Mouse (Mus musculus): ENCODE results near the gene Vpreb2. TPM values are rescaled to one million over a fixed set of nuclear protein-coding genes. Genes with fewer than 3 reads are reported as not detected.

Vpreb2 gene
- polyA plus RNA-seq (2012; rRNA removed) = not detected in 2 replicates

GRCm38 (mm10) chr16:17980128-17980527, at the start of gene Vpreb2:
Gene Vpreb2 (plus strand): TSS chr16:17980428.
- H3K4me1 ChIP-seq (ENCODE audit: control insufficient read depth, insufficient read depth, low read length) = no peaks in the 10 kb centered on the region
- no peak within 1 kb of the TSS for H3K4me3 ChIP-seq (ENCODE audit: insufficient read depth, low read length)
- H3K27ac ChIP-seq (ENCODE audit: insufficient read depth, low read length) = no peak within 1 kb of the TSS
- TF ChIP-seq CTCF (IDR thresholded peaks at IDR 0.05; ENCODE audit: extremely low read depth, insufficient read depth, low read length) (no peak), POLR2A (IDR thresholded peaks at IDR 0.05; ENCODE audit: extremely low read depth, insufficient read depth, low read length) (no peak)

DNA sequence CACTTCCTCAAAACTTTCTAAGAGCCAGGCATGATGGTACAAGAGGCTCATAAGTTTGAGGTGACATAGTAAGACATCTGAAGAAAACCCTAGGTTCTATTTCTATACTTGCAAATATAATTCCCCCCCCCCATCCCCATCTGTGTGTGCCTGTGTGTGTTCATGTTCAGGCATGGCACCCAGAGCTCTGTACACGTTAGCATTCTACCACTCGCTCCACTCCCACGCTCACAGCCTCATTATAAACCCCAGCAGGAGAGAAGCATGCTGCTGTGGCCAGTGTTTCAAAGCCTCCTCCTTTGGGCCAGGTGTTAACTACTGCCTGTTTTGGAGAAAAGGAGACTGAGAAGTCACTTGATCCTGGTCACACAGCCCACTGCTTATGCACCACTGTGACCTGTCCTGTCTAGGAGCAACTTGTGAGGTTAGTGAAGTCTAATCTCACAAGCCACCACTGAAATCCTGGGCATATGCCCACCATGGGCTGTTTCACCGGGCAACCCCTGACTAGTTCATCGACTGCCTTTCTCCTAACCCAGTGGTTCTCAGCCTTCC, 48.2 kb upstream of the Vpreb2 start:
- H3K27ac ChIP-seq (ENCODE audit: insufficient read depth, low read length) = no peak overlapping the region
- H3K4me1 ChIP-seq (ENCODE audit: control insufficient read depth, insufficient read depth, low read length) = peaks cover under 1% of the 10 kb centered on the region; the same call in 1 of the 2 replicates
- no peak overlapping the region for H3K4me3 ChIP-seq (ENCODE audit: insufficient read depth, low read length)
- TF ChIP-seq CTCF (IDR thresholded peaks at IDR 0.05; ENCODE audit: extremely low read depth, insufficient read depth, low read length) = no peak
- no peak for TF ChIP-seq POLR2A (IDR thresholded peaks at IDR 0.05; ENCODE audit: extremely low read depth, insufficient read depth, low read length)

- TF ChIP-seq POLR2A (IDR thresholded peaks at IDR 0.05; ENCODE audit: extremely low read depth, insufficient read depth, low read length) (no peak), CTCF (IDR thresholded peaks at IDR 0.05; ENCODE audit: extremely low read depth, insufficient read depth, low read length) (no peak)
- no peak overlapping the region for H3K4me3 ChIP-seq (ENCODE audit: insufficient read depth, low read length)
- no peaks in the 10 kb centered on the region for H3K4me1 ChIP-seq (ENCODE audit: control insufficient read depth, insufficient read depth, low read length)
- no peak overlapping the region for H3K27ac ChIP-seq (ENCODE audit: insufficient read depth, low read length)
Observed at GRCm38 (mm10) chr16:17933594-17934444, 46.4 kb upstream of the Vpreb2 start.

- H3K4me1 ChIP-seq (ENCODE audit: control insufficient read depth, insufficient read depth, low read length) = no peaks in the 10 kb centered on the region
- H3K4me3 ChIP-seq (ENCODE audit: insufficient read depth, low read length) = no peak overlapping the region
- H3K27ac ChIP-seq (ENCODE audit: insufficient read depth, low read length) = no peak overlapping the region
- no peak for TF ChIP-seq CTCF (IDR thresholded peaks at IDR 0.05; ENCODE audit: extremely low read depth, insufficient read depth, low read length)
- TF ChIP-seq POLR2A (IDR thresholded peaks at IDR 0.05; ENCODE audit: extremely low read depth, insufficient read depth, low read length) = no peak
Observed at GRCm38 (mm10) chr16:17934445-17934910, 45.8 kb upstream of the Vpreb2 start.

GRCm38 (mm10) chr16:17936776-17937175, 43.5 kb upstream of the Vpreb2 start:
- no peaks in the 10 kb centered on the region for H3K4me1 ChIP-seq (ENCODE audit: control insufficient read depth, insufficient read depth, low read length)
- no peak overlapping the region for H3K27ac ChIP-seq (ENCODE audit: insufficient read depth, low read length)
- H3K4me3 ChIP-seq (ENCODE audit: insufficient read depth, low read length) = no peak overlapping the region
- TF ChIP-seq POLR2A (IDR thresholded peaks at IDR 0.05; ENCODE audit: extremely low read depth, insufficient read depth, low read length) (no peak), CTCF (IDR thresholded peaks at IDR 0.05; ENCODE audit: extremely low read depth, insufficient read depth, low read length) (no peak)

GRCm38 (mm10) chr16:17938187-17938586, 42.0 kb upstream of the Vpreb2 start:
- H3K27ac ChIP-seq (ENCODE audit: insufficient read depth, low read length) = no peak overlapping the region
- TF ChIP-seq POLR2A (IDR thresholded peaks at IDR 0.05; ENCODE audit: extremely low read depth, insufficient read depth, low read length) = no peak
- no peak overlapping the region for H3K4me3 ChIP-seq (ENCODE audit: insufficient read depth, low read length)
- H3K4me1 ChIP-seq (ENCODE audit: control insufficient read depth, insufficient read depth, low read length) = no peaks in the 10 kb centered on the region

- H3K4me1 ChIP-seq (ENCODE audit: control insufficient read depth, insufficient read depth, low read length) = no peaks in the 10 kb centered on the region
- H3K27ac ChIP-seq (ENCODE audit: insufficient read depth, low read length) = no peak overlapping the region
- TF ChIP-seq POLR2A (IDR thresholded peaks at IDR 0.05; ENCODE audit: extremely low read depth, insufficient read depth, low read length) (no peak), CTCF (IDR thresholded peaks at IDR 0.05; ENCODE audit: extremely low read depth, insufficient read depth, low read length) (peak; percentile 59)
- H3K4me3 ChIP-seq (ENCODE audit: insufficient read depth, low read length) = no peak overlapping the region
Observed at GRCm38 (mm10) chr16:17938821-17939220, 41.4 kb upstream of the Vpreb2 start.

GRCm38 (mm10) chr16:17939255-17939751, 40.9 kb upstream of the Vpreb2 start:
- TF ChIP-seq CTCF (IDR thresholded peaks at IDR 0.05; ENCODE audit: extremely low read depth, insufficient read depth, low read length) (no peak), POLR2A (IDR thresholded peaks at IDR 0.05; ENCODE audit: extremely low read depth, insufficient read depth, low read length) (no peak)
- no peak overlapping the region for H3K27ac ChIP-seq (ENCODE audit: insufficient read depth, low read length)
- H3K4me1 ChIP-seq (ENCODE audit: control insufficient read depth, insufficient read depth, low read length) = no peaks in the 10 kb centered on the region
- H3K4me3 ChIP-seq (ENCODE audit: insufficient read depth, low read length) = no peak overlapping the region

GRCm38 (mm10) chr16:17943466-17943865, 36.8 kb upstream of the Vpreb2 start:
- no peak for TF ChIP-seq CTCF (IDR thresholded peaks at IDR 0.05; ENCODE audit: extremely low read depth, insufficient read depth, low read length)
- TF ChIP-seq POLR2A (IDR thresholded peaks at IDR 0.05; ENCODE audit: extremely low read depth, insufficient read depth, low read length) = no peak
- Histone ChIP-seq H3K27ac (ENCODE audit: insufficient read depth, low read length) (no peak overlapping the region), H3K4me1 (ENCODE audit: control insufficient read depth, insufficient read depth, low read length) (no peaks in the 10 kb centered on the region), H3K4me3 (ENCODE audit: insufficient read depth, low read length) (no peak overlapping the region)
